In genomic region chr13:26575890-26576543, GRCm38 (mm10) we compare ENCODE assay signal across 17 mouse cellular contexts.
A peak's percentile ranks its signal among the peaks of the same experiment; 100 is the strongest.
DNase-seq lines count a peak whose midpoint lies in the region; ATAC-seq lines count a peak whose summit lies in the region.
"Had no signal": no experiment of that assay in that cellular context is flagged by ENCODE, and none has a peak within 500 bp of the region (broad histone marks: within the 10 kb centered on the region; RNA-seq: fewer than 3 reads in every experiment).

No protein-coding gene starts in this region.

- ATAC-seq in hindbrain, embryonic 13.5 days (ENCODE audit: low FRiP score): peak; percentile 66
- no peak for ATAC-seq in hindbrain, embryonic 11.5 days (ENCODE audit: low FRiP score)
- ATAC-seq: CD4-positive, CD25-positive, alpha-beta regulatory T cell, adult 4 months had no signal

- no peaks in the 10 kb centered on the region for H3K36me3 ChIP-seq in hindbrain, embryonic 13.5 days
- no peaks in the 10 kb centered on the region for H3K36me3 ChIP-seq in hindbrain, embryonic 11.5 days (ENCODE audit: control insufficient read depth, insufficient read depth, low read length)
- H3K36me3 ChIP-seq: lung, embryonic 15.5 days; neural tube, embryonic 12.5 days had no signal

- H3K4me2 ChIP-seq in hindbrain, embryonic 13.5 days: no peak overlapping the region
- H3K4me2 ChIP-seq in hindbrain, embryonic 11.5 days (replicated peaks; ENCODE audit: low read depth, low read length): no peak overlapping the region
- H3K4me2 ChIP-seq: heart, embryonic 11.5 days; lung, embryonic 15.5 days; neural tube, embryonic 12.5 days had no signal

- DNase-seq in hindbrain, embryonic 11.5 days (ENCODE audit: low spot score): no peak
- DNase-seq in right cerebral cortex, postnatal 25 days: peak; percentile 7
- DNase-seq in right cerebral cortex, adult 18-20 months: no peak
- peak; percentile 5 for DNase-seq in layer of hippocampus, adult 9-10 months (ENCODE audit: low spot score)
- no peak for DNase-seq in ovary, postnatal 36 days (ENCODE audit: low spot score)
- no peak for DNase-seq in thymus, postnatal 14 days
- DNase-seq: gastrocnemius, postnatal 10 days; heart, postnatal 4 days; kidney, adult 2 months; liver; retina, postnatal 1 day; thymus, postnatal 25 days had no signal

- no peaks in the 10 kb centered on the region for H3K4me1 ChIP-seq in hindbrain, embryonic 13.5 days (replicated peaks)
- no peaks in the 10 kb centered on the region for H3K4me1 ChIP-seq in hindbrain, embryonic 11.5 days (replicated peaks; ENCODE audit: control insufficient read depth, insufficient read depth, low read length)
- H3K4me1 ChIP-seq: lung, embryonic 15.5 days; neural tube, embryonic 12.5 days had no signal

- H3K4me3 ChIP-seq in hindbrain, embryonic 13.5 days: no peak overlapping the region
- H3K4me3 ChIP-seq in hindbrain, embryonic 11.5 days (ENCODE audit: low read depth, low read length): no peak overlapping the region
- H3K4me3 ChIP-seq: lung, embryonic 15.5 days; neural tube, embryonic 12.5 days had no signal

- H3K9ac ChIP-seq in hindbrain, embryonic 13.5 days: no peak overlapping the region
- no peak overlapping the region for H3K9ac ChIP-seq in hindbrain, embryonic 11.5 days (ENCODE audit: low read depth, low read length)
- H3K9ac ChIP-seq: lung, embryonic 15.5 days; neural tube, embryonic 12.5 days had no signal

- H3K9me3 ChIP-seq in hindbrain, embryonic 13.5 days: no peaks in the 10 kb centered on the region
- no peaks in the 10 kb centered on the region for H3K9me3 ChIP-seq in hindbrain, embryonic 11.5 days (ENCODE audit: control insufficient read depth, low read length)
- H3K9me3 ChIP-seq: lung, embryonic 15.5 days; neural tube, embryonic 12.5 days had no signal

- no peak overlapping the region for H3K27ac ChIP-seq in hindbrain, embryonic 13.5 days
- H3K27ac ChIP-seq in hindbrain, embryonic 11.5 days (ENCODE audit: low read depth, low read length): no peak overlapping the region
- H3K27ac ChIP-seq: lung, embryonic 15.5 days; neural tube, embryonic 12.5 days had no signal

- 62% methylated on average over 2 of the region's 2 CpGs for WGBS in hindbrain, embryonic 13.5 days
- 66% methylated on average over 2 of the region's 2 CpGs for WGBS in hindbrain, embryonic 11.5 days

- H3K27me3 ChIP-seq in hindbrain, embryonic 13.5 days: no peaks in the 10 kb centered on the region
- no peaks in the 10 kb centered on the region for H3K27me3 ChIP-seq in hindbrain, embryonic 11.5 days (ENCODE audit: control insufficient read depth, insufficient read depth, low read length)
- H3K27me3 ChIP-seq: lung, embryonic 15.5 days; neural tube, embryonic 12.5 days had no signal

Comparison
In these comparisons a context has a peak if more than half of its experiments do, and no peak if none do; other contexts are left out.
1. DNase-seq: peak in right cerebral cortex, postnatal 25 days (single experiment) and layer of hippocampus, adult 9-10 months (single experiment); none in hindbrain, embryonic 11.5 days (single experiment), right cerebral cortex, adult 18-20 months (single experiment), ovary, postnatal 36 days (single experiment) and thymus, postnatal 14 days (single experiment).